Mouse (Mus musculus): ENCODE results near the gene Ucp3. TPM values are rescaled to one million over a fixed set of nuclear protein-coding genes. Genes with fewer than 3 reads are reported as not detected.

Gene Ucp3
- total RNA-seq (2021) = 1 to 10 TPM; 2.0 to 2.5 TPM

DNA sequence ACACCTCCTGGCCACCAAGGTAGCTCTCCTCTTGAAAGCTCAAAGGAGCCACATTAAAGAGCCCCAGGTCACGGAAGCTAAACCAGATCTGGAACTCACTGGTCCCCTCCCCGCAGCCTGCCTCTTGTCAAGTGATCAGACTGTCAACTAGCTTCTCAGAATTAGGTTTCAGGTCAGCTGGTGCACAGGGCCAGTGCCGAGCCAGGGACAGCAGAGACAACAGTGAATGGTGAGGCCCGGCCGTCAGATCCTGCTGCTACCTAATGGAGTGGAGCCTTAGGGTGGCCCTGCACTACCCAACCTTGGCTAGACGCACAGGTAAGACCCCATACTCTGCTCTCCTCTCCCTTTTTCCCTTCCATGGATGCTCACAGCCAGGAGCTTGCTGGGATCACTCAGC is at the start of gene Ucp3:
Ucp3 (plus strand) TSS at position 214 of the 400 bp plus-strand sequence.
- no peak for DNase-seq (ENCODE audit: extremely low spot score in 1 of 2, low spot score in 1 of 2)

- no peak for DNase-seq (ENCODE audit: extremely low spot score in 1 of 2, low spot score in 1 of 2)
Observed at GRCm38 (mm10) chr7:100425795-100426194, 47.0 kb upstream of the Ucp3 start.

DNA sequence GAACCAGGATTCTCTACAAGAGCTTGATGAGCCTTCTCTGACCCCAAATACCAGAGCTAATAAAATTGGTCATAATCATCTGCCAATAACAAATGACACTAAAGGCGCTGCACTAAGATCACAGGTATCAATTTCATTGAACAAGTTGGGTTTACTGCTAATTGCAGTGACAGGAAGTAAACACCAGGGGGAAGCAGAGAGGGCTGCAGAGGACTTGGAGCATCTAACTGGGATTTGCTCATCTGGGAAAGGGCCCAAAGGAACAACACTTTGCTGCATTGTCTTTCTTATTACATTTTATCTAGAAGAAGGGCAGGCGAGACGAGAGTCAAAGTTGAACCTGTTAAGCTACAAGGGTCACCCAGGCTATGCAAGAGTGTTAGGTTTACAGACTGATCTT is 43.7 kb upstream of the Ucp3 start:
- peak in 1 of 2 experiments; percentile 48 for DNase-seq (ENCODE audit: extremely low spot score in 1 of 2, low spot score in 1 of 2)

DNA sequence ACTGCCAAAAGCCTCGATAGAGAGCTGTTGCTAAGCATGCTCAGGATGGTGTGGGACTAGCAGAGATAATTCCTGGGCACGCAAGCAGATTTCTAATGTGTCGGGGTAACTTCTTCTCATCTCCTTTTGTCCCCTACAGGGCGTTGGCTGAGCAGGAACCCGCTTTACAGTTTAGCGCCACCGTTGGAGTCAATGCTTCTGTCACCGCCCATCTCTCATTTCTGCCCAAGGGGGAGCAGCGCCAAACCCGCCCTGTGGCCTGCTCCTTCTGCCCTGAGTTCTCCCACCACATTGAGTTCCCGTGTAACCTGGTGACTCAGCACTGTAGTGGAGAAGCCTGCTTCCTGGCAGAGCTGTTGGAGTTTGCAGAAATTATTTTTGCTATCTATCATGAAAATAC is 42.9 kb upstream of the Ucp3 start:
- DNase-seq (ENCODE audit: extremely low spot score in 1 of 2, low spot score in 1 of 2) = no peak

- DNase-seq (ENCODE audit: extremely low spot score in 1 of 2, low spot score in 1 of 2) = no peak
Observed at GRCm38 (mm10) chr7:100431103-100431502, 41.7 kb upstream of the Ucp3 start.

GRCm38 (mm10) chr7:100433295-100433694 is 39.5 kb upstream of the Ucp3 start:
- no peak for DNase-seq (ENCODE audit: extremely low spot score in 1 of 2, low spot score in 1 of 2)

- no peak for DNase-seq (ENCODE audit: extremely low spot score in 1 of 2, low spot score in 1 of 2)
Observed at GRCm38 (mm10) chr7:100443728-100444127, 29.1 kb upstream of the Ucp3 start.

- DNase-seq (ENCODE audit: extremely low spot score in 1 of 2, low spot score in 1 of 2) = no peak
Observed at GRCm38 (mm10) chr7:100446271-100446670, 26.5 kb upstream of the Ucp3 start.

- DNase-seq (ENCODE audit: extremely low spot score in 1 of 2, low spot score in 1 of 2) = no peak
Observed at GRCm38 (mm10) chr7:100448530-100448929, 24.3 kb upstream of the Ucp3 start.

- no peak for DNase-seq (ENCODE audit: extremely low spot score in 1 of 2, low spot score in 1 of 2)
Observed at GRCm38 (mm10) chr7:100448985-100449384, 23.8 kb upstream of the Ucp3 start.

- no peak for DNase-seq (ENCODE audit: extremely low spot score in 1 of 2, low spot score in 1 of 2)
Observed at GRCm38 (mm10) chr7:100458153-100458552, 14.6 kb upstream of the Ucp3 start.

- DNase-seq (ENCODE audit: extremely low spot score in 1 of 2, low spot score in 1 of 2) = no peak
Observed at GRCm38 (mm10) chr7:100459862-100460261, 12.9 kb upstream of the Ucp3 start.

DNA sequence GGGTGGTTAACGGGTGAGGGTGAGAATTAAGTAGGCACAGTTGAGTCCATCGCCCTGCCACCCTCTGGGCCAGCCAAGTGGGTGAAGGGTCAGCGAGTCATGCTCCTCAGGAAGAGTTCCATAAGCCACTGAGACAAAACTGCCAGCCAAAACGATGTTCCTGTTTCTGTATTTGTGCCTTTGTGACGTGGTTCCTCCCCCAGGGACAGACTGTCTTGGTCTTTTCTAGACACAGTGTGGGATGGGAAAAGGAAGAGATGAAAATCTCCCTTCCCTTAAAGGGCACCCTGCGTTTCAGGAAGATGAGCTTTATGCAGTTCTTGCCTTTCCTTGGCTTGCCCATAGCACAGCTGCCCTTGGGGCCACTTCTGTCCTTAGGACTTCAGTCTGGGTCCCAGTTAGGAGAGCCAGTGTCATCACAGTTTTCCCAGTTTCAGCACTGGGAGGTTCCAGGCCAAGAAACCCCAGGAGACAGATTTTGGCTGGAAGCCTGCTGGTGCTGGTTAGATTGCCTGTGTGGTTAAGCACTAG is 11.1 kb upstream of the Ucp3 start:
- DNase-seq (ENCODE audit: extremely low spot score in 1 of 2, low spot score in 1 of 2) = peak in 1 of 2 experiments; percentile 23

DNA sequence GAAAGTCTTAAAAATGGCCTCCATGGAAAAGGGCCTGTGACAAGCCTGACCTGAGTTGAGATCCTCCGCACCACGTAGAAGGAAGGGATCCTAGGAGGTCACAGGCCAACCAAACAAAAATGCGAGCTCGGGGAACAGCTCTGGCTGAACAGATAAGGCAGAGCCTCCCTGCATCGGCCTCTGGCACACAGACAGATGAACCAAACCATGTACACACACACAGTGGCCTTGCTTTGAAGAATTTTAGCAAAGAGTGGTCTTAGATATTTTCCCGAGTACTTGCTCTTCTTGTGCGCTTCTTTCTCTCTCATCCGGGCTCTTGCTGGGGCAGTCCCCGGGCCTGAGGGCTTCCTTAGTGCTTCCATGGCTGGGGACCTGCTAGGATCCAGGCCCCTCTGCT is 9.6 kb upstream of the Ucp3 start:
- DNase-seq (ENCODE audit: extremely low spot score in 1 of 2, low spot score in 1 of 2) = no peak

- no peak for DNase-seq (ENCODE audit: extremely low spot score in 1 of 2, low spot score in 1 of 2)
Observed at GRCm38 (mm10) chr7:100463757-100464156, 9.0 kb upstream of the Ucp3 start.

GRCm38 (mm10) chr7:100464248-100464647 is 8.5 kb upstream of the Ucp3 start:
- DNase-seq (ENCODE audit: extremely low spot score in 1 of 2, low spot score in 1 of 2) = no peak

GRCm38 (mm10) chr7:100465248-100465647 is 7.5 kb upstream of the Ucp3 start:
- no peak for DNase-seq (ENCODE audit: extremely low spot score in 1 of 2, low spot score in 1 of 2)

GRCm38 (mm10) chr7:100465656-100466309 is 7.0 kb upstream of the Ucp3 start:
- no peak for DNase-seq (ENCODE audit: extremely low spot score in 1 of 2, low spot score in 1 of 2)

DNA sequence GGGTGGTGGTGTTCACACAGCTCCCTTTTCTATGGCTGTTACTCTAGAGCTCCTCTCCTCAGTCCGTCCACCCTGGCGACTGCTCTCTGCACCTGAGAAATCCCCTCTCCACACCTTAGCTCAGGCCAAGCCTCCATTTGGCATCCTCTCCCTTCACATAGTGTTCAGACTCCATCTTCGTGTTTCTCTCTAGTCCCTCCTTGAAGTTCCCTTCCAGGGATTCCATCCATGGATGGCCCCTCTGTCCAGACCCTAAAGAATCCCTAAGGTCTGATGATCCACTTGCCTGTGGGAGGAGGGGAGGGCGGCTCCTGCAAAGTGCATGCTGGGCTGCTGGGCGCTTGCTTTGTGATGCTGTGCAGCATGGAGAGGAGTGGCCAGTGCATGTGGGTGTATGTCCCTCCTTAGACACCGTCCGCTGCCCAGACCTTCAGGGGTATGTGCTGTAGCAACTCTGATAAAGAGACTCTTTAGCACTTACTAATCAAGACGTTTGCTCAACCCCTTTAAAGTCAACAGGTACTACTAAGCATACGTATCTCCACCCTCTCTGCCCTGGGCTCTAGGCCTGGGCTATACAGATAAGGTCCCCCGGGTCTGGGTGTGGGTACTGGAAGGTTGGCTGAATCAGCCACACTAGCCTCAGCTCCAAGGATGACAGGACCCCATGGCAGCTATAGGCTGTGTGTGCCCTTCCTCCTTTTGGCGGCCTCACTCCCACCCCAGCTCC is 5.8 kb upstream of the Ucp3 start:
- DNase-seq (ENCODE audit: extremely low spot score in 1 of 2, low spot score in 1 of 2) = no peak

DNA sequence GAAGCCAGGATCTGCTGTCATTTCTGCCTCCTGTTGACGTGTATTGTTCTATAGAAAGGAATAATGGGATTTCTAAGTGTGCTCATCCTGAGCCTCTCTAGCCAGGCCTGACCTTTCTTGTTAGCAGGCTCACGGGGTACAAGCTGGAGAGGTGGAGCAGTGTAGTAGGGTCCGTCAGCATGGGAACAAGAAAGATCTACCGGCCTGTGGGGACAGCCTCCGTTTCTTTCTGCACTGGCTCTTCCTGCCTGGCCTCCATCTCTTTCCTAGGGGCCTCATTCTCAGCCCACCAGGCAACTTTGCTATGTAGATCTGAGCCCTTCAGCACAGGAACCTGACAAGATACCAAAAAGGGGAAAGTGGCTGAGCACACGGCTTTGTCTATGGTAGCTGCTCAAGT is 4.0 kb upstream of the Ucp3 start:
- no peak for DNase-seq (ENCODE audit: extremely low spot score in 1 of 2, low spot score in 1 of 2)

DNA sequence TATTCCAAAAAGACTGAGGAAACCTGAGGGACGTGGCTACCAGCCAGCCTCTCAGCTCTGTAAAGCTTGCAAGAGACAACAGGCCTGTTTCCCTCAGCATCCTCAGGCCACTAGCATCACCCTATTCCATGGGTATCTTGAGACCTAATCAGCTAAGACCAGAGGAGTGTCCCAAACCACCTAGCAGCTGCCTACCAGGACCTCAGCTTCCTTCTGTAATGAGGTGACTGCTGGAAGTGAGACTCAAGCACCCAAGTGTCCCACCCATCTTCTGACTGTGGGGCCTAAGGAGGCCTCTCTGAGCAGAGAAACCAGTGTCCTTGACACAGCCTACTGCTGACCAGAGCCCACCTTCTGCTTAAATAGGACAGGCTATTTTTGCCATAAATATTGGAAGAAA is 3.3 kb upstream of the Ucp3 start:
- no peak for DNase-seq (ENCODE audit: extremely low spot score in 1 of 2, low spot score in 1 of 2)
